Mouse (Mus musculus) stomach, embryonic 15.5 days (tissue): ENCODE measurements at regions not wholly inside any gene's neighbourhood (a gene's known extent, or its start where the extent isn't known, plus 50 kb on each side); places are given as distances from the start of the nearest gene placed in this dataset.

Source experiments
- ATAC-seq: fragments of 200-750 bp; cut with Nextera tagmentation; 2 replicates; pipeline ENCODE4 v1.8.0; 2017; ENCODE audit warnings: low read depth, moderate number of reproducible peaks, moderate TSS enrichment; ENCODE audit not compliant: insufficient read depth, low FRiP score
- H3K27ac ChIP-seq: fragments of 300-500 bp; sonication (generic); 2 replicates; pipeline ENCODE4 v1.5.1; 2015; ENCODE audit warnings: mild to moderate bottlenecking, inconsistent platforms
- H3K27me3 ChIP-seq: fragments of 300-500 bp; sonication (generic); replicated peaks from 2 replicates; pipeline ENCODE4 v1.6.1; 2015; ENCODE audit warnings: inconsistent platforms
- H3K36me3 ChIP-seq: fragments of 300-500 bp; sonication (generic); 2 replicates; pipeline ENCODE4 v1.6.1; 2015; ENCODE audit warnings: inconsistent platforms
- H3K4me1 ChIP-seq: fragments of 300-500 bp; sonication (generic); 2 replicates; pipeline ENCODE4 v1.6.1; 2015; ENCODE audit warnings: inconsistent platforms
- H3K4me2 ChIP-seq: fragments of 300-500 bp; sonication (generic); 2 replicates; pipeline ENCODE4 v1.6.1; 2015; ENCODE audit warnings: mild to moderate bottlenecking, inconsistent platforms
- H3K4me3 ChIP-seq: fragments of 300-500 bp; sonication (generic); replicated peaks from 2 replicates; pipeline ENCODE4 v1.5.1; 2015; ENCODE audit warnings: inconsistent platforms
- H3K9ac ChIP-seq: fragments of 300-500 bp; sonication (generic); 2 replicates; pipeline ENCODE4 v1.6.1; 2015; ENCODE audit warnings: inconsistent platforms
- H3K9me3 ChIP-seq: fragments of 300-500 bp; sonication (generic); 2 replicates; pipeline ENCODE4 v1.6.1; 2016; ENCODE audit warnings: inconsistent platforms
- WGBS: fragments of 180-500 bp; shearing (Covaris S2); methylation state at CpG from one replicate; pipeline ENCODE4 v1.1.7; 2015; 5-methylcytosine and 5-hydroxymethylcytosine counted together

DNA sequence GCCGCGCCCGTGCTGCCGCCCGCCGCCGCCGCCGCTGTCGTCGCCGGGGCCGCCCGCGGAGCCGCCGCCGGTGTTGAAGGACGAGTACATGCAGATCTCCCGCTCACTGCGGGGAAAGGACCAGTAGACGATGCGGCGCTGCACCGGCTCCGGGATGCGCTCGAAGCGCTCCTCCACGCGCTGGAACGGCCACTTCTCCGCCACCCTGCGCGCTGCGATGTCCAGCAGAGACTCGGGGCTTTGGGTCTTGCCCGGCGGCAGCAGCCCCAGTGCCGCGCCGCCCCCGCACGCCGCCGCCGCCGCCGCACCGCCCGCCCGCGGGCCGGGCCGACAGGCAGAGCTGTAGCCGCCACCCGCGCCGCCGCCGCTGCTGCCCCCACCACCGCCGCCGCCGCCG, 154.7 kb upstream of the Smim15 start:
- Histone ChIP-seq H3K4me1 (peaks cover 13% of the 10 kb centered on the region; the same call in 1 of the 2 replicates), H3K9me3 (no peaks in the 10 kb centered on the region), H3K36me3 (no peaks in the 10 kb centered on the region), H3K9ac (peak overlapping the region; percentile 87), H3K27ac (peak overlapping the region; percentile 90), H3K27me3 (no peaks in the 10 kb centered on the region), H3K4me3 (peak overlapping the region; percentile 90), H3K4me2 (peak overlapping the region; percentile 80)
- no peak for ATAC-seq
- under 1% methylated on average over 48 of the region's 66 CpGs for WGBS

DNA sequence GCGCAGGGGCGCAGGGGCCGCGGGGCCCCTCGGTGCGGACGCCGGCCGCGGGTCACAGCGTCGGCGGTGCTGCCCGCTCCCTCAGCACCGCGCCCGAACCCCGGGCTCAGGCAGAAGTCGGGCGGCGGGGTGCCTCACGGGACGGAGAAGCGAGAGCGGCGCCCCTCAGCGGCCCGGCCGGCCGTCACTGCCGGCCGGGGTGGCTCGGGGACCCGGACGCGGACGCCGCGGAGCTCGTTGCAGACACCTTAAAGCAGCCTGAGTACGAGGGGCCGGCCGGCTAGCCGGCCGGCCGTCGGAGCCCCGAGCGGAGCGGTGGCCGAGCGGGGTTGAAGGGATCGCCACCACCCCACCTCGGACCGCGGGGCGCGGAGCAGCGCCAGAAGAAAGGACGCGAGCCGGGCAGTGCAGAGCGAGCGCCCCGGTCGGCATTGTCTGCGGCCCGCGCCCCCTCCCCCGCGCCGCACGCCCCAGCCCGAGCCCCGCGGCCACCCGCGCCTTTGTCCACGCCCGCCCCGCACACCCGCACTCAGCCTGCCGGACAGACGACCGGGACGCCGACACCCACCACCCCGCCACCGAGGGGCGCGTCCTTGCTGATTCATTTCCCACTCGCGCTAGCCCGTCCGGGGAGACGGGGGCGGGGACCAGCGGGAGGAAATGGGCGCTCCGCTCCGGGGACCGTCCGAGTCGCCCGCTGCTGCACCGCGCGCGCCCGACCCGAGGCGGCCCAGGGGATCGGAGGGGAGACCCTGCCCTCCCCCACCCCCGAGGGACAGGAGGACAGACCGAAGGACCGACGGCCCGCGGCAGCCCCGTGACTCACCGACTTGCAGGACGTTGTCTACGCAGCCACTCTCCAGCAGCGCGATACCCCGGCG, 155.4 kb upstream of the Smim15 start:
- no peak for ATAC-seq
- peak overlapping the region; percentile 87 for H3K9ac ChIP-seq
- WGBS: 0% methylated on average over 64 of the region's 127 CpGs

DNA sequence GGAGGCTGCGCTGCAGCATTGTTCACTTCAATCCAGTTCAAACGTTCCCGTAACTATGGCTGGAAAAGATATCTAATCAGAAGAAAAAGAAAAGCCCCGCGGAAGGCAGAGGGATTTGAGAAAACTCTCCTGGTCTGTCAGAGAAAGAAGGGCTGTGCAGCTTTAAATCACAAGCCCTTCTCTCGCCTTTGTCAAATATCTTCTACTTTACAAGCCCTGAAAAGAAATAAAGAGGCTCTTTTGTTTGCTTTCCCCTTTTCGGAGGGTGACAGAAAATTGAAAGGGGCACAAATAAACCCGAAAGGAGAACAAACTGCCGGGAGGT, 156.1 kb upstream of the Smim15 start:
- no peaks in the 10 kb centered on the region for H3K9me3 ChIP-seq
- peak overlapping the region; percentile 87 for H3K9ac ChIP-seq
- H3K36me3 ChIP-seq: no peaks in the 10 kb centered on the region
- peaks cover 13% of the 10 kb centered on the region; the same call in 1 of the 2 replicates for H3K4me1 ChIP-seq
- WGBS: 0% methylated on average over 9 of the region's 9 CpGs
- H3K27ac ChIP-seq: peak overlapping the region; percentile 90; the same call in 1 of the 2 replicates
- peak overlapping the region; percentile 90 for H3K4me3 ChIP-seq
- H3K27me3 ChIP-seq: no peaks in the 10 kb centered on the region
- no peak for ATAC-seq
- peak overlapping the region; percentile 80 for H3K4me2 ChIP-seq

More for the DNA sequence above, 155.4 kb upstream of the Smim15 start:
- Histone ChIP-seq H3K36me3 (no peaks in the 10 kb centered on the region), H3K27me3 (no peaks in the 10 kb centered on the region), H3K4me2 (peak overlapping the region; percentile 80), H3K27ac (peak overlapping the region; percentile 90), H3K9me3 (no peaks in the 10 kb centered on the region), H3K4me1 (peaks cover 13% of the 10 kb centered on the region; the same call in 1 of the 2 replicates), H3K4me3 (peak overlapping the region; percentile 90)

DNA sequence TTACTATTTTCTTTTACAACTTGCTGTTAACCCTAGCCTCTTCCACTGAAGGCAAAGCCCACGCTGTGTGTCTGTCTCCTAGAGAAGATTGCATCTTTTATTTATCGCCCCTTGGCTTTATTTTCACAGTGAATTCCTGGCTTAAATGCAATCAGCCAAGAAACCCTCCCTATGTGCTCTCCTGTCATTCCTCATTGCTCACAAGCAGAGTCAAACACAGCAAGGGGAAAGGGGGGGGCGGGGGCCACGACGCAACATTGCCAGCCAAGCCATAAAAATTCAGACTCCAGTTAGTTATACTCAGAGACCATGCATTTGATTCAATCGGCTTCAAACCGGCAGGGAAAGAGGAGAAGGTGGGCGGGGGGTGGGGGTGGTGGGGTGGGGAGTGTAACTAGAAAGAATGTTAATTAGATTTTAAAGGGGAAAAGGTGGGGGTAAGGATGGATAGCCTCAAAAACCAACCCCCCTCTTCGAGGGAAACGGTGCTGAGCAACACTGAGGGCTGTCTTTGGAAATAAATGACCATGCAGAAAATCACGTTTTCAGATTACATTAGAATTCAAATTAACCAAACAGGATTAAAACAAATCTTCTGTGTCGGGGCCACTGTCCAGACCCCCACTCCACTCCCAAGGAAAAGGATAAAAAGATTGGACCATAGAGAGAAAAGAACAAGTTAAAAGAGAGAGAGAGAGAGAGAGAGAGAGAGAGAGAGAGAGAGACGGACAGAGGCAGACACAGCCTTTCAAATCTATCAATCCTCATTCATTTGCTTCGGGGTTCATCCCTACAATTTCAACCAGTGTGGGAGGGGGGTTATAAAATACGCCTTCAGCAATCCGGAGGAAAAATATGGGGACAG, 156.6 kb upstream of the Smim15 start:
- Histone ChIP-seq H3K4me1 (peaks cover 13% of the 10 kb centered on the region; the same call in 1 of the 2 replicates), H3K36me3 (no peaks in the 10 kb centered on the region), H3K4me3 (peak overlapping the region; percentile 90), H3K9ac (peak overlapping the region; percentile 87; the same call in 1 of the 2 replicates), H3K27me3 (no peaks in the 10 kb centered on the region), H3K9me3 (no peaks in the 10 kb centered on the region), H3K4me2 (peak overlapping the region; percentile 80), H3K27ac (no peak overlapping the region)
- 3% methylated on average over 16 of the region's 16 CpGs for WGBS
- ATAC-seq: no peak

DNA sequence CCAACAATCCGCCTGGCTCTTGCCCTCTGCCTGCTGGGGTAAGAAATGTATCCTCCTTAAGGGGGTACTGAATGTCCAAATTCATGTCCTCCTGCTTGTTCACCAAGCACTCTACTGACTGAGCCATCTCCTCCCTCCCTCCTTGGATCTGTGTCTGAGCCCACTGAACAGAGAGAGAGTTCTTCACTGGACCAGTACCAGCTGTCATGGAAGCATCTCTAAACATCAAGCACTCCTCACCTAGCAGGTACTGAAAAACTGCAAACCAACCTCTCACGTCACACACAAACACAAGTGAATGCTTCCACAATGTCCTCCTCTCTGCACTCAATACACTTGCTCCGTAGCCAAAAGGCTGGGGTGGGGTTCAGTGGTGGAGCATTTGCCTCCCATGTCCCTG, 159.4 kb upstream of the Smim15 start:
- no peak overlapping the region for H3K4me3 ChIP-seq
- H3K9ac ChIP-seq: no peak overlapping the region
- no peak overlapping the region for H3K27ac ChIP-seq
- H3K4me1 ChIP-seq: peaks cover 7% of the 10 kb centered on the region; the same call in 1 of the 2 replicates
- H3K4me2 ChIP-seq: no peak overlapping the region
- H3K36me3 ChIP-seq: no peaks in the 10 kb centered on the region
- no peak for ATAC-seq
- 87% methylated on average over 3 of the region's 3 CpGs for WGBS
- no peaks in the 10 kb centered on the region for H3K27me3 ChIP-seq
- no peaks in the 10 kb centered on the region for H3K9me3 ChIP-seq

DNA sequence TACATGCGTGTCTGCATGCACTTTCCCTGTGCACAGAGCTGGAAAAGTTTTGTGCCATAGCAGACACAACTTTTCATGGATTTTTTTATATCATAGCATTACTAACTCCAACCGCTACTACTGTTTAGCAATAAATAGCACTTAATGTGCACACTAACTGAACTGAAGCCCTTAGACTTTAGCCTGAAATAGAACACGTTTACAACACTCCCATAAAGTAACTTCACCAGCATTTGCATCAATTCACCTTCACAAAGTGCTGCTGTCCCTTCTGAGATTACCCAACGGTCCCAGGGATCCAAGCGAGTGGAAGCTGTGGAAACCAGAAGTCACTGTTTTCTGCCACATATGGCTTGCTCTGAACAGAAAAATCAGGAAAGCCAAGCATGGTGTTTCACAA, 161.9 kb upstream of the Smim15 start:
- H3K9me3 ChIP-seq: no peaks in the 10 kb centered on the region
- no peak overlapping the region for H3K9ac ChIP-seq
- H3K27ac ChIP-seq: no peak overlapping the region
- no peak overlapping the region for H3K4me2 ChIP-seq
- peaks cover 5% of the 10 kb centered on the region; the same call in 1 of the 2 replicates for H3K4me1 ChIP-seq
- no peaks in the 10 kb centered on the region for H3K27me3 ChIP-seq
- H3K4me3 ChIP-seq: no peak overlapping the region
- no peaks in the 10 kb centered on the region for H3K36me3 ChIP-seq
- no peak for ATAC-seq
- WGBS: 75% methylated on average over 5 of the region's 5 CpGs

DNA sequence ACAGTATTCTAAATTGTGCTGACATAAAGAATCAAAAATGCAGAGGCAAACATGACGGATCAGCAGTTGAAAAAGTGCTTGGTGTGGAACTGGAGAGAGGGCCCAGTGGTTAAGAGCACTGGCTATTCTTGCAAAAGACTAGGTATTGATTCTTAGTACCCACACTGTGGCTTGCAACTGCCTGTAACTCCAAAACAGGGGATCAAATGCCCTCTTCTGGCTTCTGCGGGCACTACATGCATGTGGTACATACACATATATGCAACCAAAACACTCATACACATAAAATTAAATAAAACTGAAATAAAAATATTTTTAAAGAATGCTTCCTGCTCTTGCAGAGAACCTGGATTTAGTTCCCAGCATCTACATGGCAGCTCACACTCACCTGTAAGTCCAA, 163.7 kb upstream of the Smim15 start:
- Histone ChIP-seq H3K4me3 (no peak overlapping the region), H3K4me2 (no peak overlapping the region), H3K27ac (no peak overlapping the region), H3K4me1 (no peaks in the 10 kb centered on the region), H3K36me3 (no peaks in the 10 kb centered on the region), H3K9ac (no peak overlapping the region), H3K27me3 (no peaks in the 10 kb centered on the region), H3K9me3 (no peaks in the 10 kb centered on the region)
- ATAC-seq: no peak
- 94% methylated on average over 2 of the region's 2 CpGs for WGBS

DNA sequence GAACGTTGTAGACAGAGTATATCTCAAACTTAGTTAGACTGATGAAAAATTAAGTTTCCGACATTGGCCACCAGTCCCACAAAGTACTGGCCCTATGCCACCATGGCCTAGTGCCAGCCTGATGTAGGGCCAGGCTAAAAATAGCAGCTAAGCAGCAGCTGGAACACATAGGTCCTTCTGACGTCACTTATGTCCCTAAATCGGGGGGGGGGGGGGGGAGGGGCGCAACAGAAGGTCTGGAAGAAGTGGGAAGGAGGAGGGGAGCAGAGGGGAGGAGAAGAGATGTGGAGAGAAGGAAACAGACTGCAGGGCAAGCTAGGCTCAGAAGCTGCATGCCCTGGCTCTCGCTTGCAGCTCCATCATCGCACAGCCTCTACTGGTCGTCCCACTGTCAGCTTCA, 164.7 kb upstream of the Smim15 start:
- Histone ChIP-seq H3K36me3 (no peaks in the 10 kb centered on the region), H3K9ac (no peak overlapping the region), H3K4me1 (no peaks in the 10 kb centered on the region), H3K4me2 (no peak overlapping the region), H3K4me3 (no peak overlapping the region), H3K9me3 (no peaks in the 10 kb centered on the region), H3K27ac (no peak overlapping the region), H3K27me3 (no peaks in the 10 kb centered on the region)
- 54% methylated on average over 7 of the region's 8 CpGs for WGBS
- peak; percentile 58; the same call in 1 of the 2 replicates for ATAC-seq

DNA sequence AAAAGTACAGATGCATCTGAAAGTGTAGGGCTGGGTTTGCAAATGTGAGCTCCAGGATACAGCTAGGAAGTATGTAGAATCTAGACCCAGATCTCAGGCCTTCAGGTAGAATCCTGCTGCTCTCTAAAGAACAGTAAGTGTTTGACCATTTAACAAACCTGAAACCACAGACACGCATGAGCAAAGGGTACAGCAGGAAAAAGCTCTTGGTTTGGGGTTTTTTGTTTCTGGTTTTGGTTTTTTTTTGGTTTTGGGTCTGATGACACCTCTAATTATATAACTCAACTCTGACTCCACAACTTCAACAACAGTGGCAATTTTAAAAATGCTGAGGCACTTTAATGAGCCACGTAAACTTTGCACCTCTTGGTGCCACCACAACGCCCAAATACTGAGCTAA, 165.3 kb upstream of the Smim15 start:
- ATAC-seq: no peak
- 83% methylated on average over 3 of the region's 3 CpGs for WGBS

DNA sequence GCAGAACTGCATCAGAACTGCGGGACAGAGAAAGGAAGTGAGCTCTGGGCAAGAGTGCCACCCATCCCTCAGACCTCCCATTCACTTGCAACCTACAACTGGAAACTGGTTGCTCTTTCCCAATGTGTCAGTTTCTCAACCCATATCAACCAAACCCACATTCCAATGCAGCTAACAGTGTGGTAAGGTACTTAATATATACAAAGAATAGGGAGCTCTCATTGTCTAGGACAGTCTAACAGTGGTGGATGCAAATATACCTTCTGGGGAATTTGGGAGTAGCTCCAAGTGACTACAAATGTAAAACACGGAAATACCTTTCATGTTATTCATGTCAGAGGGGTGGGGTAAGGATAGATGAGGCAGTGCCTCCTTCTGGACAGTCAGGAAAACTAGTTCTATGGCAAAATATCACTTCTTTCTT, 171.0 kb upstream of the Smim15 start:
- no peak overlapping the region for H3K9ac ChIP-seq
- 54% methylated on average over 2 of the region's 2 CpGs for WGBS
- no peak overlapping the region for H3K4me3 ChIP-seq
- H3K4me1 ChIP-seq: 0 out of 2 replicates have a peak, but pooled peaks cover 5% of the 10 kb centered on the region
- no peak overlapping the region for H3K27ac ChIP-seq
- H3K27me3 ChIP-seq: no peaks in the 10 kb centered on the region
- H3K36me3 ChIP-seq: no peaks in the 10 kb centered on the region
- ATAC-seq: no peak
- H3K9me3 ChIP-seq: no peaks in the 10 kb centered on the region
- no peak overlapping the region for H3K4me2 ChIP-seq

More for the DNA sequence above, 165.3 kb upstream of the Smim15 start:
- Histone ChIP-seq H3K4me1 (no peaks in the 10 kb centered on the region), H3K4me2 (no peak overlapping the region), H3K27ac (no peak overlapping the region), H3K9ac (no peak overlapping the region), H3K4me3 (no peak overlapping the region), H3K27me3 (no peaks in the 10 kb centered on the region), H3K36me3 (no peaks in the 10 kb centered on the region), H3K9me3 (no peaks in the 10 kb centered on the region)

DNA sequence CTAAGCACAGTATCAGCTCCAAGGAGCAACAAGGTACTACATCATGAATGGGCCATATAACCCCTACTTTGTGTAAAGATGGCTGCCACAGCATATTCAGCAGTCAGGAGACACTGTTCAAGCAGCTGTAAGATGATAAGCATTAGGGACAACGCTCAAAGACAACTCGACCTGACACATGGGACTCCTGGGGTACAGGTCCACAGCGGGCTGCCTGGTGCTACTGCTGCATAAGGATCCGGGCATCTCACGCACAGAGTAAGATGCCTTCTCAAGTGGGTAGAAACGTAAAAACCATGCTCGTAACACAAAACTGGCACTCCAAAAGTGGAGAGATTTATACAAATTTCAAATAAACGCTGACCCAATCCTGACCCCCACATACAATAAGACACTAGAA, 171.7 kb upstream of the Smim15 start:
- WGBS: 68% methylated on average over 8 of the region's 8 CpGs
- Histone ChIP-seq H3K4me3 (no peak overlapping the region), H3K4me1 (0 out of 2 replicates have a peak, but pooled peaks cover 5% of the 10 kb centered on the region), H3K27me3 (no peaks in the 10 kb centered on the region), H3K27ac (no peak overlapping the region), H3K4me2 (no peak overlapping the region), H3K36me3 (no peaks in the 10 kb centered on the region), H3K9ac (no peak overlapping the region), H3K9me3 (no peaks in the 10 kb centered on the region)
- no peak for ATAC-seq

DNA sequence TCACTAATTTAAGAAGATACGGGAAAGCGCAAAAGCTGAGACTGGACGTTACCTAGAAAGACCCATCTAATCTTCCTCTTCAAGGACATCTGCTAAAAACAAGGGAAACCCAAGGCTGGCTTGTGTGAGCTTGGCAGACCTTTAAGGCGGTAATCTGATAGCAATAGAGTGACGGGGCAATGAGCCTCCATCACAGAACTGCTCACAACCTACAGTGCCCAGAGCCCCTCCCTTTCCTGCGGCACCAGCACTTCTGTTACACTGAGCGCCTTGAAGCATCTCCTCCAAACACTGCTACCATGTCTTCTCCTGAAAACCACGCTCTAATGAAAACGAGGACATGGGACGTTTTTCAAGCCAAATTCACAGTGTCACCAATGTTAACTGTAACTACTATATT, 172.1 kb upstream of the Smim15 start:
- WGBS: 70% methylated on average over 10 of the region's 10 CpGs
- ATAC-seq: no peak

More for the DNA sequence above, 172.1 kb upstream of the Smim15 start:
- Histone ChIP-seq H3K27ac (no peak overlapping the region), H3K9me3 (no peaks in the 10 kb centered on the region), H3K4me2 (no peak overlapping the region), H3K27me3 (no peaks in the 10 kb centered on the region), H3K36me3 (no peaks in the 10 kb centered on the region), H3K4me3 (no peak overlapping the region), H3K9ac (no peak overlapping the region), H3K4me1 (0 out of 2 replicates have a peak, but pooled peaks cover 5% of the 10 kb centered on the region)
